Mouse (Mus musculus): ENCODE data around the gene Aff4.
"Not testable (repeated sequence)": the region's sequence is repeated elsewhere in the genome, so short reads cannot be mapped to it uniquely, and the experiment has no call there.

Aff4 gene

DNA sequence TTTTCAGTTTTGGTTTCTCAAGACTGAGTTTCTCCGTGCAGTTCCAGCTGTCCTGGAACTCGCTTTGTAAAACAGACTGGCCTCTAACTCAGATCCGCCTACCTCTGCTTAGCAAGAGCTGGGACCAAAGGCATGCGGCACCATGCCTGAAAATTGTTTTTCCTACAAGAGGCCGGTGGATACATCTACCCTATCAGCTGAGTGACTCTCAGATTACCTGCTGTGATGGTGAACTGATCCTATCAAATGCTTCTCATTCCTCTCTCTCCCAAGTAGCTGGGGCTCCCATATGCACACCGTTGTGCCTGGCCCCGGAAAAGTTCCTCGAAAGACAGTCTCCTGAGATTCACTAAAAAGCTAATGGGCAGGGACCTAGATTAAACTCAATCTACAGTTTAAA is 12.9 kb upstream of the Aff4 start:
- no peak for DNase-seq (ENCODE audit: low spot score)

DNA sequence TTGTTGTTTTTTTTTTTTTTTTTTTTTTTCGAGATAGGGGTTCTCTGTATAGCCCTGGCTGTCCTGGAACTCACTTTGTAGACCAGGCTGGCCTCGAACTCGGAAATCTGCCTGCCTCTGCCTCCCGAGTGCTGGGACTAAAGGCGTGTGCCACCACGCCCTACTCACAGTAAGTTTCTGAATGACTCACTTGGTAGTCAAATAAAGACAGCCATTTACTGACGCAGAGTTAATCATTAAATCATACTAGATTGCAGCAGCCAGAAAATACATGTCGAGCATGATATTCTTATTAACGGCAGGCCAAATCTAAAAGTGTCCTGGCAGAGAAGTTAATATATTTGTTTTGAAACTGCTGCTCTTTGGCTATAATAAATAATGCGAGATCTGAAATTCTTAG is 9.6 kb upstream of the Aff4 start:
- DNase-seq (ENCODE audit: low spot score), result not testable (repeated sequence)

GRCm38 (mm10) chr11:53342711-53343110 is 7.9 kb upstream of the Aff4 start:
- DNase-seq (ENCODE audit: low spot score), result no peak

DNA sequence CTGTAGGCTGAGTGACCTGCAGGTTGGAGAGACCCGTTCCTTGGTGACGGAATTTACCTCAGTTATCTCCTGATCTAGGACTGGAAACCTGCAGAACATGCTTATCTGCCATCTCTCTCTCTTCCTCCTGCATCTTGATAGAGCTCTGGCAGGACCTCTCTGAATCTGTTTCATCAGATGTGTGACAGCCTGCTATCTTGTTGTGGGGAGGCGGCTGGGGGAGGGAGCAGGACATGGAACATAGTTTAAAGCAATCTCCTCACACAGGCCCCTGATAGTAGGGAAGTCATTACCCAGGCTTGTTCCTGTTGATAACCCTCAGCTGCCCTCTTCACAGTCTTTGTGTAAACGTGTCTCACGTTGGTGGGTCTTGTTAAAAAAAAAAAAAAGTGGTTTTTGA is 5.3 kb upstream of the Aff4 start:
- DNase-seq (ENCODE audit: low spot score), result no peak

GRCm38 (mm10) chr11:53345738-53346137 is 4.9 kb upstream of the Aff4 start:
- no peak for DNase-seq (ENCODE audit: low spot score)

DNA sequence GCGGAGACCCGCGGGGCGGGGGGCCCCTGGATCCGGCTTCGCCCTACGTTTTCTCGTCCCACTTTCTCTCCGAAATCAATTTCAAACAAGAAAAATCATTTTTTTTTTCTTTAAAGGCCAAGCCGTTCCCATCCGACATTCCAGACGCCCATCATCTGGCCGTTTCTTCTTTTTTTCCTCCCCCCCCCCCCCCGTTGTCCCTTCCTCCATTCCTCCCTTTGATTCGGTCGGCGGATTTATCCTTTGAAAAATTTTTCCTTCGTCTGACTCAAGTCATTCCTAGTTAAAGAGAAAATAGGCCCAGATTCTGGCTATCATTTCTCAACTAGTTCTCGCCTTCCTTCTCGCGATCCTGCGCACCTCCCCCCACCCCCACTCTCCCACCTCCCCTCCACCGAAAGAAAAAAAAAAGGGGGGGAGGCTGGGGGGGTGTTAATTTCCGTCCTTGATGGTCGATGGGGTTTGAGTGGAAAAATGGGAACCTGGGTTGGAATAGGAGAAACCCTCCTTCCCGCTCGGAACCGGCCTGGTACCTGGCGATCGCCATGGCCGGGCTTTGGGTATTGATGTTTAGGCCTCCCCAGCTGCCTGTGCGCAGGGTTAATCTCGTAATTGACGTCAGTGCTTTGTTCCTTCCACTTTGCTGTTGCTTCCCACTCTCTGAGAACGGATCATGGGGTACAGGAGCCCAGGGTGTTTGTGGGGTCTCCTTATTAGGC is 750 bp downstream of the Aff4 start:
- peak; percentile 74 for DNase-seq (ENCODE audit: low spot score)

GRCm38 (mm10) chr11:53351943-53352590 is 1.4 kb downstream of the Aff4 start:
- no peak for DNase-seq (ENCODE audit: low spot score)

GRCm38 (mm10) chr11:53358504-53359155 is 8.0 kb downstream of the Aff4 start:
- no peak for DNase-seq (ENCODE audit: low spot score)

DNA sequence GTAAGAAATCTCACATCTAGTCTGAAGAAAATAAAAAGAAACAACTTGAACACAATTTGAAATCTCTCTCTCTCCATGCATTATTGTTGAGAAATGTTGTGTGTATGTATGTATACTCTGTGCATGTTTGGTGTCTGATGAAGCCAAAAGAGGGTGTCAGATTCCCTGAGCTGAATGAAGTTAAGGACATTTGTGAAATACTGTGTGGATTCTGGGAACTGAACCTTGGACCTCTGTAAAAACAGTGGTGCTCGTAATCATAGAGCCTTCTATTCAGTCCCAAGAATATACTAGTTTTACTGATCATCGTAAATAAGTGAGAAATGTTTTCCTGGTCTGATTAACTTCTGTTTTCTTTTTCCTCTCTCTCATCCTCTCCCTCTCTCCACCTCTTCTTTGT is 16.4 kb downstream of the Aff4 start:
- no peak for DNase-seq (ENCODE audit: low spot score)

- DNase-seq (ENCODE audit: low spot score), result no peak
These were observed 28.3 kb downstream of the Aff4 start for GRCm38 (mm10) chr11:53378918-53379317.

GRCm38 (mm10) chr11:53383758-53384428 is 33.3 kb downstream of the Aff4 start:
- no peak for DNase-seq (ENCODE audit: low spot score)

DNA sequence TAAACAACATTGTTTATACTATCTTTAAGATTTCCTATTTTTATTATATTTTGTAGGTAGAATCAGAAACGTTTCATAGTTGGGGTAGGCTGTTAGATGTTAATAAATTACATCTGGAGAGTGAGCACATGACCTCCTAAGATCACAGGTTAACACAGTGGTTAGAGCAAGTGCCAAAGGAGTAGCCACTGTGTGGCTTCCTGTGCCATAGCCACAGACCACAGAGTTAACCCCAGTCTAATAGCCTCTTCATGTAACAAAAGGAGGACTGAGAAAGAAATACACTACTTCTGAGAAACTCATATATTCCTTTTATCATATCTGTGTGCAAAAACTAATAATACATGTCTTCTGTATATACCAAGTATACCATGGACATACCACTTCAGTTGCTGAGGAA is 43.2 kb downstream of the Aff4 start:
- no peak for DNase-seq (ENCODE audit: low spot score)

- DNase-seq (ENCODE audit: low spot score), result no peak
These were observed 53.0 kb downstream of the Aff4 start for GRCm38 (mm10) chr11:53403638-53404037.

DNA sequence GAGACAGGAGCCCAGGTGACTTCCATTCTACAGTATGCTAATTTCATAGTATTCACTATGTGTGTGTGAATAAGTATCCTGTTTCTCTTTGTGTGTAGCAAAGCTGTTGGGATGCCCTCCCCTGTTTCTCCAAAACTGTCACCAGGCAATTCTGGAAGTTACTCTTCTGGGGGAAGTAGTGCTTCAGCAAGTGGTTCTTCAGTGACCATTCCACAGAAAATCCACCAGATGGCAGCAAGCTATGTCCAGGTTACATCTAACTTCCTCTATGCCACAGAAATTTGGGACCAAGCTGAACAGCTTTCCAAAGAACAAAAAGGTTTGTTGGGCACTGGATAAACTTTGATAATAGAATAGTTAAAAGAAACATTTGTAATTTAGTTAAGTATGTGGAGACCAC is 61.1 kb downstream of the Aff4 start:
- DNase-seq (ENCODE audit: low spot score), result no peak

- DNase-seq (ENCODE audit: low spot score), result no peak
These were observed 63.2 kb downstream of the Aff4 start for GRCm38 (mm10) chr11:53413871-53414270.

GRCm38 (mm10) chr11:53418048-53418447 is 67.4 kb downstream of the Aff4 start:
- DNase-seq (ENCODE audit: low spot score), result no peak

DNA sequence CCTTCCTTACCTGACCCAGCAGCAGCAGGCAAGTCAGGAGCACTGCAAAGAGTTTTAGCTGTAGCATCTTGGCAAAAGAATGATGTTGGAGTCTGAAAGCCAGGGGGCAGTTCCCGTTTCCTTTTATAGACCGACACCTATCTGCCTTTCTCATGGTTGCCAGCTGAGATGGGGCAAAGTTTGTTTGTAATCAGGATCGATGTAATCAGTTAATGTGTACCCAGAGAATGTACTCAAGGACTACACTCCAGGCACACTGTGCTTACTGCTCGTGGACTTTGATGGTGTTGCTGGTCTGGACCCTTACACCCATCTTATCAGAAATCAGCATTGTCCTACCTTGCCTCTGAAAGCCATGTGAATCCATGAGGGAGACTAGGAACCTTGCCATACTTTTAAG is 72.4 kb downstream of the Aff4 start, which contains the start of gene Leap2:
TSS of gene Leap2 (minus strand) at position 135 of the 400 bp plus-strand sequence.
- DNase-seq (ENCODE audit: low spot score), result no peak

GRCm38 (mm10) chr11:53424826-53425225 is 74.2 kb downstream of the Aff4 start:
- no peak for DNase-seq (ENCODE audit: low spot score)

- DNase-seq (ENCODE audit: low spot score), result no peak
These were observed 74.6 kb downstream of the Aff4 start for GRCm38 (mm10) chr11:53425251-53425650.

GRCm38 (mm10) chr11:53425711-53426255 is 75.2 kb downstream of the Aff4 start:
- no peak for DNase-seq (ENCODE audit: low spot score)

DNA sequence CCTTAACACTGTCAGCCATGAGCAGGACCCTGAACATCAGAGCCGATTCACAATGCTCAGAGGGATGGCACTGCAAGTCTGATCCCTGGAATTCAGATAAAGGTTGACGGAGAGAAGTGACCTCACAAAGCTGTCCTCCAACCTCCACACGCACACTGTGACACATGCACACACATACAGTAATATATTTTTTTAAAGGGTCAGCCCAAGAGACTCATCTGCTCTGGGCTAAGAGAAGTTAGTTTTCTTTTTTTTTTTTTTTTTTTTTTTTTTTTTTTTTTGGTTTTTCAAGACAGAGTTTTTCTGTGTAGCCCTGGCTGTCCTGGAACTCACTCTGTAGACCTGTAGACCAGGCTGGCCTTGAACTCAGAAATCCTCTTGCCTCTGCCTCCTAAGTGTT is 76.3 kb downstream of the Aff4 start:
- not testable (repeated sequence) for DNase-seq (ENCODE audit: low spot score)

- DNase-seq (ENCODE audit: low spot score), result no peak
These were observed 77.5 kb downstream of the Aff4 start for GRCm38 (mm10) chr11:53427993-53428715.
